Mouse (Mus musculus): ENCODE measurements around the gene Drc7.

- TF ChIP-seq POLR2A (IDR thresholded peaks at IDR 0.05; ENCODE audit: control insufficient read depth, extremely low read depth, insufficient read depth, low read length, poor library complexity) (no peak), CTCF (IDR thresholded peaks at IDR 0.05; ENCODE audit: borderline replicate concordance, control insufficient read depth, extremely low read depth, insufficient read depth, low read length, poor library complexity) (no peak)
Observed at GRCm38 (mm10) chr8:95126497-95126896, 71.6 kb downstream of the Drc7 start.
